Mouse (Mus musculus) midbrain, postnatal 0 days (tissue): Measurements from ENCODE around the gene Ppil6. TPM values are rescaled to one million over a fixed set of nuclear protein-coding genes. Genes with fewer than 3 reads are reported as not detected.

Source experiments
- ATAC-seq: fragments of 200-750 bp; cut with Nextera tagmentation; 2 replicates; pipeline ENCODE4 v1.8.0; 2017; ENCODE audit warnings: moderate number of reproducible peaks, mild to moderate bottlenecking, moderate TSS enrichment, moderate library complexity; ENCODE audit not compliant: low FRiP score
- DNase-seq: peaks from one replicate; pipeline ENCODE4 v3.0.0-alpha.2; 2015; ENCODE audit warnings: low spot score
- H3K27ac ChIP-seq: fragments of 300-500 bp; sonication (generic); 2 replicates; pipeline ENCODE4 v1.5.1; 2014; ENCODE audit warnings: low read depth, mild to moderate bottlenecking, low read length, mixed read lengths
- H3K27me3 ChIP-seq: fragments of 300-500 bp; sonication (generic); 2 replicates; pipeline ENCODE4 v1.6.1; 2014; ENCODE audit warnings: low read length, control low read depth, mixed read lengths; ENCODE audit not compliant: insufficient read depth
- H3K36me3 ChIP-seq: fragments of 300-500 bp; sonication (generic); 2 replicates; pipeline ENCODE4 v1.6.1; 2014; ENCODE audit warnings: low read length, control low read depth, mixed read lengths; ENCODE audit not compliant: insufficient read depth
- H3K4me1 ChIP-seq: fragments of 300-500 bp; sonication (generic); 2 replicates; pipeline ENCODE4 v1.6.1; 2014; ENCODE audit warnings: mild to moderate bottlenecking, control low read depth, antibody characterized with exemption, low read length, mixed read lengths; ENCODE audit not compliant: insufficient read depth
- H3K4me2 ChIP-seq: fragments of 300-500 bp; sonication (generic); 2 replicates; pipeline ENCODE4 v1.6.1; 2014; ENCODE audit warnings: low read depth, mild to moderate bottlenecking, low read length, mixed read lengths; ENCODE audit not compliant: poor library complexity, severe bottlenecking
- H3K4me3 ChIP-seq: fragments of 300-500 bp; sonication (generic); 2 replicates; pipeline ENCODE4 v1.5.1; 2014; ENCODE audit warnings: low read depth, mild to moderate bottlenecking, low read length, moderate library complexity
- H3K9ac ChIP-seq: fragments of 300-500 bp; sonication (generic); replicated peaks from 2 replicates; pipeline ENCODE4 v1.6.1; 2014; ENCODE audit warnings: mild to moderate bottlenecking, low read length, moderate library complexity, mixed read lengths; ENCODE audit not compliant: poor library complexity, severe bottlenecking
- H3K9me3 ChIP-seq: fragments of 300-500 bp; sonication (generic); 2 replicates; pipeline ENCODE4 v1.6.1; 2016; ENCODE audit warnings: low read length, control low read depth
- CTCF ChIP-seq: IDR thresholded peaks from 2 replicates; pipeline ENCODE4 v1.5.1; 2016; ENCODE audit warnings: antibody characterized with exemption, mild to moderate bottlenecking
- WGBS: fragments of 180-500 bp; shearing (Covaris S2); extraction: QIAGEN DNeasy Blood & Tissue Kit; methylation state at CpG from one replicate; pipeline ENCODE4 v1.1.7; 2014; 5-methylcytosine and 5-hydroxymethylcytosine counted together
- polyA plus RNA-seq: library from polyadenylated mRNA; unstranded; fragments of >200 nt; fragmentation: Nextera tagmentation; extraction: Ambion mirVana; gene quantifications from 2 replicates; pipeline ENCODE4 v1.2.1, GENCODE M21; 2015
- total RNA-seq: library from RNA; depleted of rRNA; stranded (reverse); fragments of >200 nt; gene quantifications from 2 replicates; pipeline ENCODE4 v1.2.3, GENCODE M21; 2014

The Ppil6 gene
- total and polyA plus RNA-seq, 2 experiments from 2014 or later: 2.3 to 5.3 TPM

GRCm38 (mm10) chr10:41451656-41452055, 38.6 kb upstream of the Ppil6 start:
- TF ChIP-seq CTCF: no peak
- DNase-seq: no peak
- Histone ChIP-seq H3K4me1 (peaks cover 6% of the 10 kb centered on the region; the same call in 1 of the 2 replicates), H3K4me3 (no peak overlapping the region), H3K9ac (no peak overlapping the region), H3K27me3 (no peaks in the 10 kb centered on the region), H3K9me3 (no peaks in the 10 kb centered on the region), H3K4me2 (no peak overlapping the region), H3K36me3 (peaks cover 23% of the 10 kb centered on the region), H3K27ac (no peak overlapping the region)
- ATAC-seq: no peak
- 95% methylated on average over 9 of the region's 9 CpGs for WGBS

DNA sequence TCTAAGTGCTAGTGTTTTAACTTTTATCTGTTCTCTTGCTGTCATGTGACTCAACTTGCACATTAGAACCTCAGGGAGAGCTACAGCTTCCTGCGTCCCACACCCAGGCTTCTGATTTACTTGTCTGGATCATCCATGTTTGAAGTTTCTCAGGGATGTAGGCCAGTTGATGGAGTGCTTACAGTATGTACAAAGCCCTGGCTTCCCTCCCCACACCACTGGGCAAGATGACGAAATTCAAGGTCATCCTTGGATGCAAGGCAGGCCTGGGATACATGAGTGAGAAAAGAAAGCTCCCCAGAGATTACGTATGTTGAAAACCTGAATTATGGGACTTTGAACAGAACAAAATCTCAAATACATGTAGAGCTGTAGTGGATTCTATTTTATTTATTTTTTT, 37.4 kb upstream of the Ppil6 start:
- H3K4me2 ChIP-seq: no peak overlapping the region
- WGBS: 91% methylated on average over 3 of the region's 3 CpGs
- TF ChIP-seq CTCF: no peak
- DNase-seq (no peak), ATAC-seq (no peak)
- H3K27me3 ChIP-seq: no peaks in the 10 kb centered on the region
- peaks cover 24% of the 10 kb centered on the region for H3K36me3 ChIP-seq
- no peaks in the 10 kb centered on the region for H3K9me3 ChIP-seq
- H3K27ac ChIP-seq: no peak overlapping the region
- no peak overlapping the region for H3K9ac ChIP-seq
- H3K4me1 ChIP-seq: peaks cover 6% of the 10 kb centered on the region; the same call in 1 of the 2 replicates
- no peak overlapping the region for H3K4me3 ChIP-seq

GRCm38 (mm10) chr10:41459990-41460389, 30.2 kb upstream of the Ppil6 start:
- H3K4me1 ChIP-seq: no peaks in the 10 kb centered on the region
- ATAC-seq: no peak
- H3K9ac ChIP-seq: no peak overlapping the region
- no peak overlapping the region for H3K4me3 ChIP-seq
- no peak for DNase-seq
- H3K27ac ChIP-seq: no peak overlapping the region
- H3K27me3 ChIP-seq: no peaks in the 10 kb centered on the region
- H3K4me2 ChIP-seq: no peak overlapping the region
- H3K9me3 ChIP-seq: no peaks in the 10 kb centered on the region
- TF ChIP-seq CTCF: no peak
- peaks cover 32% of the 10 kb centered on the region for H3K36me3 ChIP-seq
- WGBS: 78% methylated on average over 4 of the region's 4 CpGs

GRCm38 (mm10) chr10:41460501-41460900, 29.7 kb upstream of the Ppil6 start:
- peaks cover 30% of the 10 kb centered on the region for H3K36me3 ChIP-seq
- H3K27ac ChIP-seq: no peak overlapping the region
- no peaks in the 10 kb centered on the region for H3K9me3 ChIP-seq
- TF ChIP-seq CTCF: no peak
- 45% methylated on average over 2 of the region's 2 CpGs for WGBS
- DNase-seq (no peak), ATAC-seq (no peak)
- H3K4me2 ChIP-seq: no peak overlapping the region
- no peaks in the 10 kb centered on the region for H3K27me3 ChIP-seq
- H3K4me1 ChIP-seq: no peaks in the 10 kb centered on the region
- H3K9ac ChIP-seq: no peak overlapping the region
- no peak overlapping the region for H3K4me3 ChIP-seq

- no peak overlapping the region for H3K9ac ChIP-seq
- no peaks in the 10 kb centered on the region for H3K27me3 ChIP-seq
- no peaks in the 10 kb centered on the region for H3K9me3 ChIP-seq
- WGBS: 84% methylated on average over 3 of the region's 3 CpGs
- TF ChIP-seq CTCF: no peak
- no peak overlapping the region for H3K4me2 ChIP-seq
- peaks cover 24% of the 10 kb centered on the region for H3K36me3 ChIP-seq
- no peak overlapping the region for H3K27ac ChIP-seq
- no peak overlapping the region for H3K4me3 ChIP-seq
- ATAC-seq (no peak), DNase-seq (no peak)
- no peaks in the 10 kb centered on the region for H3K4me1 ChIP-seq
Measured at GRCm38 (mm10) chr10:41461057-41461722, 29.0 kb upstream of the Ppil6 start.

- H3K27me3 ChIP-seq: no peaks in the 10 kb centered on the region
- no peak for TF ChIP-seq CTCF
- H3K9me3 ChIP-seq: no peaks in the 10 kb centered on the region
- peak; percentile 59 for DNase-seq
- H3K9ac ChIP-seq: no peak overlapping the region
- H3K4me2 ChIP-seq: no peak overlapping the region
- peaks cover 18% of the 10 kb centered on the region for H3K36me3 ChIP-seq
- WGBS: 34% methylated on average over 15 of the region's 15 CpGs
- ATAC-seq: no peak
- H3K4me3 ChIP-seq: no peak overlapping the region
- H3K4me1 ChIP-seq: no peaks in the 10 kb centered on the region
- H3K27ac ChIP-seq: no peak overlapping the region
Measured at GRCm38 (mm10) chr10:41464401-41464955, 25.8 kb upstream of the Ppil6 start.
